Mouse (Mus musculus) heart, embryonic 16.5 days (tissue): ENCODE results near the gene Ipo4. TPM values are rescaled to one million over a fixed set of nuclear protein-coding genes. Genes with fewer than 3 reads are reported as not detected.
A peak's percentile ranks its signal among the peaks of the same experiment; 100 is the strongest.

Experiments
- ATAC-seq: fragments of 200-750 bp; cut with Nextera tagmentation; replicated peaks from 2 replicates; pipeline ENCODE4 v1.8.0; 2017; ENCODE audit warnings: moderate number of reproducible peaks; ENCODE audit not compliant: insufficient read depth, low FRiP score; ENCODE audit errors: extremely low read depth
- H3K27ac ChIP-seq: fragments of 300-500 bp; sonication (generic); 2 replicates; pipeline ENCODE4 v1.5.1; 2014; ENCODE audit warnings: mild to moderate bottlenecking, low read length, control low read depth, moderate library complexity
- H3K27me3 ChIP-seq: fragments of 300-500 bp; sonication (generic); 2 replicates; pipeline ENCODE4 v1.6.1; 2014; ENCODE audit warnings: low read length, mixed read lengths; ENCODE audit not compliant: control insufficient read depth, insufficient read depth
- H3K36me3 ChIP-seq: fragments of 300-500 bp; sonication (generic); 2 replicates; pipeline ENCODE4 v1.6.1; 2014; ENCODE audit not compliant: control insufficient read depth, insufficient read depth
- H3K4me1 ChIP-seq: fragments of 300-500 bp; sonication (generic); 2 replicates; pipeline ENCODE4 v1.6.1; 2014; ENCODE audit warnings: low read length, mixed read lengths; ENCODE audit not compliant: control insufficient read depth, insufficient read depth
- H3K4me2 ChIP-seq: fragments of 300-500 bp; sonication (generic); 2 replicates; pipeline ENCODE4 v1.6.1; 2014; ENCODE audit warnings: low read depth, mild to moderate bottlenecking, control low read depth, low read length
- H3K4me3 ChIP-seq: fragments of 300-500 bp; sonication (generic); 2 replicates; pipeline ENCODE4 v1.5.1; 2014; ENCODE audit warnings: mild to moderate bottlenecking, control low read depth, low read length
- H3K9ac ChIP-seq: fragments of 300-500 bp; sonication (generic); 2 replicates; pipeline ENCODE4 v1.6.1; 2014; ENCODE audit warnings: low read length, control low read depth
- H3K9me3 ChIP-seq: fragments of 300-500 bp; sonication (generic); replicated peaks from 2 replicates; pipeline ENCODE4 v1.6.1; 2016; ENCODE audit warnings: low read length; ENCODE audit not compliant: control insufficient read depth
- WGBS: fragments of 180-500 bp; shearing (Covaris S2); extraction: QIAGEN DNeasy Blood & Tissue Kit; methylation state at CpG from one replicate; pipeline ENCODE4 v1.1.7; 2014; 5-methylcytosine and 5-hydroxymethylcytosine counted together
- polyA plus RNA-seq: library from polyadenylated mRNA; unstranded; fragments of >200 nt; fragmentation: Nextera tagmentation; extraction: Ambion mirVana; gene quantifications from 2 replicates; pipeline ENCODE4 v1.2.1, GENCODE M21; 2015

Ipo4 gene
- 64.8 and 70.8 TPM in 2 replicates for polyA plus RNA-seq

- H3K4me3 ChIP-seq = peak within 1 kb of the TSS; percentile 81
- peaks cover 11% of the 10 kb centered on the region for H3K4me1 ChIP-seq
- peak; percentile 88 for ATAC-seq
- peak within 1 kb of the TSS; percentile 69 for H3K27ac ChIP-seq
- peaks cover 71% of the 10 kb centered on the region for H3K36me3 ChIP-seq
- no peaks in the 10 kb centered on the region for H3K27me3 ChIP-seq
- peak within 1 kb of the TSS; percentile 84 for H3K9ac ChIP-seq
- no peaks in the 10 kb centered on the region for H3K9me3 ChIP-seq
- WGBS = under 1% methylated on average over 33 of the region's 33 CpGs
- peak within 1 kb of the TSS; percentile 89 for H3K4me2 ChIP-seq
These were observed at the start of gene Ipo4 for GRCm38 (mm10) chr14:55635523-55636007. Gene Ipo4 (minus strand): TSS chr14:55635957.

GRCm38 (mm10) chr14:55682118-55682493 is 46.3 kb upstream of the Ipo4 start:
- Histone ChIP-seq H3K27ac (peak overlapping the region; percentile 83), H3K4me2 (peak overlapping the region; percentile 76), H3K27me3 (no peaks in the 10 kb centered on the region), H3K4me1 (peaks cover 13% of the 10 kb centered on the region), H3K36me3 (peaks cover 31% of the 10 kb centered on the region), H3K4me3 (peak overlapping the region; percentile 78), H3K9me3 (no peaks in the 10 kb centered on the region), H3K9ac (peak overlapping the region; percentile 60)
- WGBS = 16% methylated on average over 3 of the region's 3 CpGs
- ATAC-seq = 0 out of 2 replicates have a peak, but pooled peaks have one; percentile 4

- WGBS = under 1% methylated on average over 66 of the region's 66 CpGs
- ATAC-seq = peak; percentile 92
These were observed 45.7 kb upstream of the Ipo4 start, which contains the start of gene Tinf2 for GRCm38 (mm10) chr14:55681160-55682117. Gene Tinf2 (minus strand): TSS chr14:55681820.

GRCm38 (mm10) chr14:55677615-55678014 is 41.9 kb upstream of the Ipo4 start:
- WGBS = 86% methylated on average over 4 of the region's 4 CpGs
- no peak overlapping the region for H3K9ac ChIP-seq
- H3K4me1 ChIP-seq = peaks cover 16% of the 10 kb centered on the region
- no peak for ATAC-seq
- no peak overlapping the region for H3K4me3 ChIP-seq
- peaks cover 50% of the 10 kb centered on the region for H3K36me3 ChIP-seq
- no peak overlapping the region for H3K4me2 ChIP-seq
- no peaks in the 10 kb centered on the region for H3K9me3 ChIP-seq
- no peak overlapping the region for H3K27ac ChIP-seq
- H3K27me3 ChIP-seq = no peaks in the 10 kb centered on the region

More at GRCm38 (mm10) chr14:55681160-55682117, 45.7 kb upstream of the Ipo4 start, which contains the start of gene Tinf2:
- Histone ChIP-seq H3K4me2 (peak within 1 kb of the TSS; percentile 76), H3K27ac (peak within 1 kb of the TSS; percentile 83), H3K9me3 (no peaks in the 10 kb centered on the region), H3K27me3 (no peaks in the 10 kb centered on the region), H3K9ac (peak within 1 kb of the TSS; percentile 79), H3K36me3 (peaks cover 37% of the 10 kb centered on the region), H3K4me3 (peak within 1 kb of the TSS; percentile 78), H3K4me1 (peaks cover 13% of the 10 kb centered on the region)

GRCm38 (mm10) chr14:55672741-55673060 is 36.9 kb upstream of the Ipo4 start:
- Histone ChIP-seq H3K4me3 (peak overlapping the region; percentile 94), H3K27ac (peak overlapping the region; percentile 85), H3K9ac (peak overlapping the region; percentile 91), H3K36me3 (peaks cover 22% of the 10 kb centered on the region), H3K4me1 (peaks cover 16% of the 10 kb centered on the region), H3K4me2 (peak overlapping the region; percentile 87), H3K27me3 (no peaks in the 10 kb centered on the region), H3K9me3 (no peaks in the 10 kb centered on the region)
- ATAC-seq = no peak
- 70% methylated on average over 7 of the region's 7 CpGs for WGBS

GRCm38 (mm10) chr14:55671833-55672740 is 36.3 kb upstream of the Ipo4 start, which contains the start of the genes Gmpr2 and Nedd8:
Gene Gmpr2 (plus strand): TSS chr14:55671941.
Gene Nedd8 (minus strand): TSS chr14:55672124.
- 1% methylated on average over 38 of the region's 38 CpGs for WGBS
- Histone ChIP-seq H3K4me3 (peak within 1 kb of the TSS; percentile 94), H3K9me3 (no peaks in the 10 kb centered on the region), H3K4me1 (peaks cover 16% of the 10 kb centered on the region), H3K27me3 (no peaks in the 10 kb centered on the region), H3K4me2 (peak within 1 kb of the TSS; percentile 97), H3K27ac (peak within 1 kb of the TSS; percentile 85), H3K9ac (peak within 1 kb of the TSS; percentile 91), H3K36me3 (peaks cover 19% of the 10 kb centered on the region)
- ATAC-seq = peak; percentile 98

GRCm38 (mm10) chr14:55671486-55671832 is 35.7 kb upstream of the Ipo4 start:
- WGBS = under 1% methylated on average over 12 of the region's 12 CpGs
- peaks cover 16% of the 10 kb centered on the region for H3K4me1 ChIP-seq
- peak overlapping the region; percentile 97 for H3K4me2 ChIP-seq
- H3K27me3 ChIP-seq = no peaks in the 10 kb centered on the region
- peaks cover 17% of the 10 kb centered on the region for H3K36me3 ChIP-seq
- peak; percentile 47 for ATAC-seq
- H3K9ac ChIP-seq = peak overlapping the region; percentile 91
- H3K9me3 ChIP-seq = no peaks in the 10 kb centered on the region
- H3K4me3 ChIP-seq = peak overlapping the region; percentile 94
- peak overlapping the region; percentile 85 for H3K27ac ChIP-seq

- Histone ChIP-seq H3K36me3 (peaks cover 28% of the 10 kb centered on the region), H3K9ac (no peak overlapping the region), H3K4me1 (peaks cover 27% of the 10 kb centered on the region), H3K9me3 (no peaks in the 10 kb centered on the region), H3K4me2 (0 out of 2 replicates have a peak overlapping the region, but pooled peaks have one; percentile 7), H3K27me3 (no peaks in the 10 kb centered on the region), H3K27ac (no peak overlapping the region), H3K4me3 (peak overlapping the region; percentile 64)
- 45% methylated on average over 2 of the region's 2 CpGs for WGBS
- no peak for ATAC-seq
These were observed 24.9 kb upstream of the Ipo4 start for GRCm38 (mm10) chr14:55660636-55661035.
